Mouse (Mus musculus): ENCODE measurements at regions not wholly inside any gene's neighbourhood (a gene's known extent, or its start where the extent isn't known, plus 50 kb on each side); places are given as distances from the start of the nearest gene placed in this dataset.
A peak's percentile ranks its signal among the peaks of the same experiment; 100 is the strongest.

- peaks cover 12% of the 10 kb centered on the region; the same call in 1 of the 2 replicates for H3K27me3 ChIP-seq (ENCODE audit: insufficient read depth, low read length)
- H3K36me3 ChIP-seq (ENCODE audit: insufficient read depth, low read length), result no peaks in the 10 kb centered on the region
- no peak overlapping the region for H3K4me3 ChIP-seq (replicated peaks; ENCODE audit: low read length)
- no peak for TF ChIP-seq POU5F1 (IDR thresholded peaks at IDR 0.05; ENCODE audit: borderline replicate concordance, low read length)
- no peak for TF ChIP-seq NANOG (IDR thresholded peaks at IDR 0.05; ENCODE audit: borderline replicate concordance, low read length)
- TF ChIP-seq CTCF (conservative IDR thresholded peaks at IDR 0.05; ENCODE audit: low read length), result no peak
- H3K4me1 ChIP-seq (replicated peaks; ENCODE audit: low read depth, low read length), result no peaks in the 10 kb centered on the region
- H3K9me3 ChIP-seq (ENCODE audit: low read length), result peaks cover 3% of the 10 kb centered on the region
These were observed 71.1 kb upstream of the Kcng1 start for GRCm38 (mm10) chr2:168352626-168353025.

- H3K36me3 ChIP-seq (ENCODE audit: insufficient read depth, low read length), result no peaks in the 10 kb centered on the region
- no peaks in the 10 kb centered on the region for H3K4me1 ChIP-seq (replicated peaks; ENCODE audit: low read depth, low read length)
- peaks cover 12% of the 10 kb centered on the region; the same call in 1 of the 2 replicates for H3K27me3 ChIP-seq (ENCODE audit: insufficient read depth, low read length)
- H3K4me3 ChIP-seq (replicated peaks; ENCODE audit: low read length), result no peak overlapping the region
- peaks cover 7% of the 10 kb centered on the region for H3K9me3 ChIP-seq (ENCODE audit: low read length)
- TF ChIP-seq NANOG (IDR thresholded peaks at IDR 0.05; ENCODE audit: borderline replicate concordance, low read length), result no peak
- no peak for TF ChIP-seq CTCF (conservative IDR thresholded peaks at IDR 0.05; ENCODE audit: low read length)
- no peak for TF ChIP-seq POU5F1 (IDR thresholded peaks at IDR 0.05; ENCODE audit: borderline replicate concordance, low read length)
These were observed 70.7 kb upstream of the Kcng1 start for GRCm38 (mm10) chr2:168352194-168352593.

- H3K36me3 ChIP-seq (ENCODE audit: insufficient read depth, low read length), result no peaks in the 10 kb centered on the region
- H3K4me3 ChIP-seq (replicated peaks; ENCODE audit: low read length), result no peak overlapping the region
- TF ChIP-seq POU5F1 (IDR thresholded peaks at IDR 0.05; ENCODE audit: borderline replicate concordance, low read length), result no peak
- TF ChIP-seq CTCF (conservative IDR thresholded peaks at IDR 0.05; ENCODE audit: low read length), result no peak
- TF ChIP-seq NANOG (IDR thresholded peaks at IDR 0.05; ENCODE audit: borderline replicate concordance, low read length), result no peak
- H3K9me3 ChIP-seq (ENCODE audit: low read length), result peaks cover 9% of the 10 kb centered on the region
- H3K4me1 ChIP-seq (replicated peaks; ENCODE audit: low read depth, low read length), result peaks cover 5% of the 10 kb centered on the region
- peaks cover 10% of the 10 kb centered on the region; the same call in 1 of the 2 replicates for H3K27me3 ChIP-seq (ENCODE audit: insufficient read depth, low read length)
These were observed 63.8 kb upstream of the Kcng1 start for GRCm38 (mm10) chr2:168345384-168345783.

- no peak overlapping the region for H3K4me3 ChIP-seq (replicated peaks; ENCODE audit: low read length)
- H3K36me3 ChIP-seq (ENCODE audit: insufficient read depth, low read length), result no peaks in the 10 kb centered on the region
- H3K4me1 ChIP-seq (replicated peaks; ENCODE audit: low read depth, low read length), result peaks cover 5% of the 10 kb centered on the region
- H3K27me3 ChIP-seq (ENCODE audit: insufficient read depth, low read length), result peaks cover 4% of the 10 kb centered on the region; the same call in 1 of the 2 replicates
- peaks cover 12% of the 10 kb centered on the region for H3K9me3 ChIP-seq (ENCODE audit: low read length)
- TF ChIP-seq NANOG (IDR thresholded peaks at IDR 0.05; ENCODE audit: borderline replicate concordance, low read length) (no peak), POU5F1 (IDR thresholded peaks at IDR 0.05; ENCODE audit: borderline replicate concordance, low read length) (no peak), CTCF (conservative IDR thresholded peaks at IDR 0.05; ENCODE audit: low read length) (no peak)
These were observed 62.2 kb upstream of the Kcng1 start for GRCm38 (mm10) chr2:168343705-168344104.

- TF ChIP-seq NANOG (IDR thresholded peaks at IDR 0.05; ENCODE audit: borderline replicate concordance, low read length) (no peak), POU5F1 (IDR thresholded peaks at IDR 0.05; ENCODE audit: borderline replicate concordance, low read length) (no peak), CTCF (conservative IDR thresholded peaks at IDR 0.05; ENCODE audit: low read length) (no peak)
- Histone ChIP-seq H3K36me3 (ENCODE audit: insufficient read depth, low read length) (no peaks in the 10 kb centered on the region), H3K4me1 (replicated peaks; ENCODE audit: low read depth, low read length) (peaks cover 28% of the 10 kb centered on the region), H3K27me3 (ENCODE audit: insufficient read depth, low read length) (peaks cover 8% of the 10 kb centered on the region), H3K4me3 (replicated peaks; ENCODE audit: low read length) (no peak overlapping the region), H3K9me3 (ENCODE audit: low read length) (peaks cover 19% of the 10 kb centered on the region)
These were observed 57.3 kb upstream of the Kcng1 start for GRCm38 (mm10) chr2:168338819-168339218.

GRCm38 (mm10) chr2:168338382-168338781 is 56.8 kb upstream of the Kcng1 start:
- peaks cover 29% of the 10 kb centered on the region for H3K4me1 ChIP-seq (replicated peaks; ENCODE audit: low read depth, low read length)
- TF ChIP-seq CTCF (conservative IDR thresholded peaks at IDR 0.05; ENCODE audit: low read length) (no peak), NANOG (IDR thresholded peaks at IDR 0.05; ENCODE audit: borderline replicate concordance, low read length) (no peak), POU5F1 (IDR thresholded peaks at IDR 0.05; ENCODE audit: borderline replicate concordance, low read length) (no peak)
- peaks cover 9% of the 10 kb centered on the region for H3K27me3 ChIP-seq (ENCODE audit: insufficient read depth, low read length)
- H3K9me3 ChIP-seq (ENCODE audit: low read length), result peaks cover 19% of the 10 kb centered on the region
- H3K36me3 ChIP-seq (ENCODE audit: insufficient read depth, low read length), result no peaks in the 10 kb centered on the region
- no peak overlapping the region for H3K4me3 ChIP-seq (replicated peaks; ENCODE audit: low read length)

GRCm38 (mm10) chr2:168337611-168338010 is 56.1 kb upstream of the Kcng1 start:
- Histone ChIP-seq H3K4me3 (replicated peaks; ENCODE audit: low read length) (no peak overlapping the region), H3K4me1 (replicated peaks; ENCODE audit: low read depth, low read length) (peaks cover 32% of the 10 kb centered on the region), H3K9me3 (ENCODE audit: low read length) (peaks cover 19% of the 10 kb centered on the region), H3K36me3 (ENCODE audit: insufficient read depth, low read length) (no peaks in the 10 kb centered on the region), H3K27me3 (ENCODE audit: insufficient read depth, low read length) (peaks cover 12% of the 10 kb centered on the region)
- TF ChIP-seq CTCF (conservative IDR thresholded peaks at IDR 0.05; ENCODE audit: low read length) (no peak), POU5F1 (IDR thresholded peaks at IDR 0.05; ENCODE audit: borderline replicate concordance, low read length) (no peak), NANOG (IDR thresholded peaks at IDR 0.05; ENCODE audit: borderline replicate concordance, low read length) (no peak)

- peaks cover 9% of the 10 kb centered on the region for H3K27me3 ChIP-seq (ENCODE audit: insufficient read depth, low read length)
These were observed 54.3 kb upstream of the Kcng1 start for GRCm38 (mm10) chr2:168335739-168336385.

GRCm38 (mm10) chr2:168334241-168334588 is 52.7 kb upstream of the Kcng1 start:
- peaks cover 19% of the 10 kb centered on the region for H3K9me3 ChIP-seq (ENCODE audit: low read length)
- H3K4me1 ChIP-seq (replicated peaks; ENCODE audit: low read depth, low read length), result peaks cover 37% of the 10 kb centered on the region
- H3K4me3 ChIP-seq (replicated peaks; ENCODE audit: low read length), result no peak overlapping the region
- H3K36me3 ChIP-seq (ENCODE audit: insufficient read depth, low read length), result no peaks in the 10 kb centered on the region
- peaks cover 7% of the 10 kb centered on the region for H3K27me3 ChIP-seq (ENCODE audit: insufficient read depth, low read length)
- no peak for TF ChIP-seq CTCF (conservative IDR thresholded peaks at IDR 0.05; ENCODE audit: low read length)
- TF ChIP-seq NANOG (IDR thresholded peaks at IDR 0.05; ENCODE audit: borderline replicate concordance, low read length), result peak; percentile 87

More at GRCm38 (mm10) chr2:168335739-168336385, 54.3 kb upstream of the Kcng1 start:
- peaks cover 19% of the 10 kb centered on the region for H3K9me3 ChIP-seq (ENCODE audit: low read length)
- H3K4me1 ChIP-seq (replicated peaks; ENCODE audit: low read depth, low read length), result peaks cover 37% of the 10 kb centered on the region
- H3K4me3 ChIP-seq (replicated peaks; ENCODE audit: low read length), result no peak overlapping the region
- no peak for TF ChIP-seq NANOG (IDR thresholded peaks at IDR 0.05; ENCODE audit: borderline replicate concordance, low read length)
- no peak for TF ChIP-seq CTCF (conservative IDR thresholded peaks at IDR 0.05; ENCODE audit: low read length)
- TF ChIP-seq POU5F1 (IDR thresholded peaks at IDR 0.05; ENCODE audit: borderline replicate concordance, low read length), result no peak
- no peaks in the 10 kb centered on the region for H3K36me3 ChIP-seq (ENCODE audit: insufficient read depth, low read length)
